Mouse (Mus musculus): ENCODE data around the gene Lrguk.

Gene Lrguk

DNA sequence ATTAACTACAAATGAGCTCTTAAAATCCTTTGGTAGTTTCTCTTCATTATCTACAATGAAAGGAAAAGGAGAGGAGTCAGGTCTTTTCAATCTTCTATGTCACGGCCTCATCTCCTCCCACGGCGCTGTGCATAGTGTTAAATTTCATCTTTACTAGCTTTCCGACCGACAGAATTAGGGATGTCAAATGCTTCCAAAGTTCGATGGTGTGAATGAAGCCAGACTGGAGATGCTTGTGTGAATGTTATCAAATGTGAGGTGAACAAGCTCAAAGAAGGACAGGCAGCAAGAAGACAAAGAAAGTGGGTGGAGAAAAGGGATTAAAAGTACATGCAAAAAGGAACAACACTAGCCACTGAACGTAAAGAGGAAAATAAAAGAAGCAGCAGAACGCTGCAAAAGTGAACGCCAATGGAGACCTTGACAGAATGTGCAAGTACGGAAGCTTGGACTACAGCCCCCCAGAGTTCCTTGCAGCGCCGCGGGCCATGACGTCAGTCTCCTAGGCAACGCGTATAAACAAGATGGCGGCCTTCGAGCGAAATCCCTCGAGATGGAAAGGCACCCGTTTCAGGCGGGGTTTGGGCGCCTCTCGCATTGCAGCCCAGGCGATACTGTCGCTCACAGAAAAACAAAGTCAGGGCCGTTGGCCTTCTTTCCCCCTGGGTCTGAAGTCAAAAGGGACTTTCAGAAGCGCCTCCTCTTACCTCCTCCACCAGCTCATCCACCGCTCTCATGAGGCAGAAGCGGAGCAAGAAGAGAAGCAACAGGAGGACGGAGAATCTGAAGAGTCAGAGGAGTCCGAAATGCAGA, at the start of gene Lrguk:
Lrguk (plus strand) TSS at position 516 of the 813 bp plus-strand sequence.
- in situ Hi-C loops (cut with MboI, MseI): no loop called here

DNA sequence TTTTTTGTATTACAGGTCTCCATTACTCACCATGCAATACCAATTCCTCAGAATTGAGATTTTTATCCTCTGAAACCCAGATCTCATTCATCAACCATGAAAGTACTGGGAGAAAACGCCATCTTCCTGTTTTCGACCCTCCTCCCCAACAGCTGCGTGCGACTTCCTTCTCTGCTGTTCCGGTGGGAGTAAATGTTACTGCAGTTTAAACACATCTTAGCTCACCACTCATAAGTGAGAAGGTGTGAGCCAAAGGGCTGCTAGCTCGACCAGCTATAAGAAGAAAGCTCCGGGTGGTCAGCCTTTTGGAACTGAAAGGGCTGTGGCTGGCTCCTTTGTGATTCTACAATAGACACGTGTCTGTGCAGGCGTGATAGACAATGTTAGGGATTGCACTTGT, 46.5 kb upstream of the Lrguk start:
- in situ Hi-C loops (cut with MboI, MseI): no loop called here

DNA sequence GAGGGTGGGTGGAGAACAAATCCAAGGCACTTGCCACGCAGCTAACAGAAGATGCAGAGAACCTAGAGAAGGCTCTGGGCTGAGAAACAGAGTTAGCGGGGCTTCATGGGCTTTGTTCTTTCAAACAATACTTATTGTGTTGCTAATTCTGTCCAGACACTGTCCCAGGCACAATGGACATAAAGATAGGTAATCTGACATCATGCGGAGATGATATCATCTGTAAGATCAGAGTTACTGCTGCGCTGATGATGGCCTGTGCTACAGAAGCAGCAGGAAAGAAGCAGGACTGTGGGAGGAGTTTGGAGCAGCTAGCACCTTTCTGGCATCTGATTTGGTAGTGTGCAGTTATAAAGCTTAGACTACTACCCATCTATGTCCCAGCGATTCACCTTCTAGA, 42.1 kb upstream of the Lrguk start:
- in situ Hi-C loops (cut with MboI, MseI): no loop called here

DNA sequence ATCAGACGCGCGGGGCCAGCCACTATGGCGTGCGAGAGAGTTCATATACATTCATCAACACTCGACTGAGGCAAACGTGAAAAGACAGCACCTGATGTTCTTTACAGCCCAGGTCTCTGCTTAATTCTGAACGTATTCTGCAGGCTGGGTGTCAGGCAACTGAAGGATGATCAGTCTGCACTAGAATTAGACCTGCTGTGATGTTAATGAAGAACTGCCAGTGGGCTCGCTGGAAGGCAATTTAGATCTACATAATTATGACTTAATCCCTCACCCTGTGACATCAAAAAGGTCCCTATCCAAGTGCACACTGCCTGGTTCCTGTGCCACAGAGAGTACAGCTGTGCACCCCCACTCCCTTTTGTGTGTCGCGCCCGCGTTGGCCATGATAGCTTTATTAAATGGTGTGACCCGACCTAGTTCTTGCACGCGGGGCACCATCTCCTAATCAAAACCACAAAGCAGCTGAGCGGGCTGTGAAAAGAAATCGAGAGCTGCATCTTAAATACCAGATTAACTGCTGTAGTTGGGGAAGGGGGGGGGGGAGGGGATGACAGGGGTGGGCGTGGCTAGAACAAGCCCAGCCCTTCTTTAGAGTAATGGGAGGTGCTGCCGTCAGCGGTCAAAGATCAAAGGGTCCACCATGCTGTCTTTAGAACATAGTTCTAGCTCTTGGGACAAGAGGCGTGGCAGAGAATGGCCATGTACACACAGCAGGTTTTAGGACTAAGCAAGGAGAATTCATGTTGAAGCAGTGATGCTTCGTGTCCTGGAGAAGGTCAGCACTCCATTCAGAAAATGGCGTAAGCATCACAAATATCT, 36.8 kb upstream of the Lrguk start:
- in situ Hi-C loops (cut with MboI, MseI): no loop called here

DNA sequence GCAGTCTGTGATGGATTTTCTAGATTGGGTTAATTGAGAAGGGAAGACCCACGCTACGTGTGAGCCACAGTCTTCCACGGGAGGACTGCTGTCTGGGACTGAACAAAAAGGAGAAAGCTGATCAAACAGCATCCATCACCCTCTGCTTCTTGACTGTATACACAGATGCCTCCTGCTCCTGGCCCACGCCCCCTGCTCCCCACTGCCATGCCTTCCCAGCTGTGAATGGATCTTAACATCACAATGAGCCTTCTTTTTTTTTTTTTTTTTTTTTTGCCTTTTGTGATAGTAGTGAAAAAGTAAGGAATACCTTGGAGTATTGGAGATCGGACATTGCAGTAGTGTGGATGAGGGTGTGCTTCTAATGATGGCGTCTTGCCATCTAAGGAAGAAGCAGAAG, 35.4 kb upstream of the Lrguk start:
- in situ Hi-C loops (cut with MboI, MseI): no loop called here

DNA sequence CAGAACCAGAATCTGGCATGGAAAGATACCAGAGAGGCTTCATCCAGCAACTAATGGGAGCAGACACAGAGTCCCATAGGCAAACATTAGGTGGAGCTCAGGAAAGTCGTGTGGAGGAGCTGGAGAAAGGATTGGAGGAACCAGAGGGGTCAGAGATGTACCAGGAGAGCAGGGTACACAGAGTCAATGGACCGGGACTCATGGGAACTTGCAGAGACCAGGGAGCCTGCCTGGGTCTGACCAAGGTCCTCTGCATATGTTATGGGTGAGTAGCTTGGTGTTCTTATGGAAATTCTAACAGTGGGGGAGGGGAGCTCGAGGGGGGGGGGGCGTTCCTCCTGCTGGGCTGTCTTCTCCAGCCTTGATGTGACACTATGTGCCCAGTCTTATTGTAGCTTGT, 30.7 kb upstream of the Lrguk start:
- in situ Hi-C loops (cut with MboI, MseI): no loop called here

DNA sequence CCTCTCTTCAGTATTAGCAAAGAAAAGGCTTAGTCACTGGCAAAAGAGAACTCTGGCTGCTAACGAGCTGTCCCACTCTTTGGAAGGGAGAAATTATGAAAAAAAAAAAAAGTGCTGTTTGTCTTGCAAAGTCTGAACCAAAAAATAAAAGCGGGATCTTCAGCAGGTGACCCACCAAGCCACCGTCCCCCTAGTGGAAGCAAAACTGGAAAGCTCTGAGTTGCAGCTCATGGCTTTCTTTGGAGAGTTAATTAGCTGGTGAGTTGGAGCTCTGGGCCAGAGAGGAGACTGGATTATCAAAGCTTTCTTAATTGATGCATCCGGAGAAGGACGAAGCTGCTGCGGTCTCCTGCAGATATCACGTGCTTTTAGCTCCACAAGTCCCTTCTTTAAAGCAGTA, 29.7 kb upstream of the Lrguk start:
- in situ Hi-C loops (cut with MboI, MseI): no loop called here

DNA sequence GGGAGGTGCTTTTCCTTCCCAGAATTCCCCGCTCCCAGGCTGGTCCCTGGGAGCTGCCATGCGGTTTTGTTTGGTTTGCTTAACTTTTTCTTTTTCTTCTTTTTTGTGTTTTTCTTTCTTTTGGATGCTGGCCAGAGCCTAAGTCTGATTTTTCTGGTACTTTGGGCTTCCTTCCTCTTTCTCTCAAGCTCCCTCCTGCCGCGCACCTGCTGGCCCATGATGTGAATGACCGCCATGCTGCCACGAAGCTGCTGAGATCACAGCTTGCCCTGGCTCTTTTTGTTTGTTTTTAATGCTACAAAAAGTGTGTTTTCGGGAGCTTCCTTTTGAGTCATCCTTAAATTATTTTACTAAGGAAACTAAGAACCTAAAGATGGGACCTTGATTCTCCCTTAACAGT, 28.6 kb upstream of the Lrguk start:
- in situ Hi-C loops (cut with MboI, MseI): loop anchor here in 1 of 2 experiments (10.0 kb wide), 1 partner anchor 1836 kb away; no protein-coding TSS in a partner anchor

DNA sequence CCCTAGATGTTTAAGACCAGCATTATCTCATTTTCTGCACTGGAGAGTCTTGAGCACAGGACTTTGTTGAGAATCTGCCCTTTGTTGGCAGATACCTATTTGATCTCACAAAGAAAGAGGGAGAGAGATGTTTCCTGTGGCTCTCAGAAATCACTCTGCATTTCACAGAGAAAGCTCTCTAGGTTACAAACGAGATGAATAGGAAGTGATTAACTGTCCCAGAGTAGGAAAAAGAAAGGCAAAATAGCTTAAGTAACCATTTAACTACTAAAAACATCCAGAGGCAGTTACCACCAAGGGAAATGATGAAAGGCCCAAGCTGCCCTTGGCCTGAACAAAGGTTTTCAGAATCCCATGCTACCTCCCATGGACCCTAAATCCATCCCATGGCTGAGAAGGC, 26.2 kb upstream of the Lrguk start:
- in situ Hi-C loops (cut with MboI, MseI): loop anchor here in 1 of 2 experiments (10.0 kb wide), 1 partner anchor 1838 kb away; no protein-coding TSS in a partner anchor

DNA sequence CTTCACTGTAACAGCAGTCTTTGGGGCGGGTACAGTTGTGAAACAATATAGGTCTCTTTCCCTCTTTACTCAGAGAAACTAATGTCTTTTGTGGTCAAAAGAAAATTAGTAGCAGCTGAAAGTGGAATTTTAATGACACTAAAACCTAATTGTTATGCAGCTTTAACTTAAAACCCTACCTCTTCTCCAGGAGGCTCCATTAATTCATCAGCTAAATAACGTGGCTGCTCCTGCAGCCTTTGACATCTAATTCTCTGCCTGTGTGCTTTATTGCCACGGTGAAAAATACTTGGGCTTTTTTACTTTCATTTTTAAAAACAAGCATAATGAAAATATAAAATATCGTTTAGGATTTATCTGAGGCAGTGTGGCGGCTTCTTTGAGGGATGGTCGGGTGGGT, 15.8 kb upstream of the Lrguk start:
- in situ Hi-C loops (cut with MboI, MseI): no loop called here

DNA sequence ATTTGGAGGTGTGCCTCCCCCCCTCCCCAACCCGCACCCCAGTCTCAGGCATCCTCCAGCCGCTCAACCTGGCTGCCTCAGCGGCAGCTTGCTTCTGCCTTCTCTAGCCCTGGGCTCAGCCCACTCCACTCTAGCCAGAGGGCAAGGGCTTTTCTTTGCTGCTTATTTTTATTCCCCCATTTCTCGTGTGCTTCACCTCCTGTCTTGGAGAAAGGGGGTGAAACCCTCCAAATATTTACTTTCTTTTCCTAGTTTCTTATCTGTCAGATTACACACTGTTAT, 439 bp downstream of the Lrguk start:
- in situ Hi-C loops (cut with MboI, MseI): no loop called here

DNA sequence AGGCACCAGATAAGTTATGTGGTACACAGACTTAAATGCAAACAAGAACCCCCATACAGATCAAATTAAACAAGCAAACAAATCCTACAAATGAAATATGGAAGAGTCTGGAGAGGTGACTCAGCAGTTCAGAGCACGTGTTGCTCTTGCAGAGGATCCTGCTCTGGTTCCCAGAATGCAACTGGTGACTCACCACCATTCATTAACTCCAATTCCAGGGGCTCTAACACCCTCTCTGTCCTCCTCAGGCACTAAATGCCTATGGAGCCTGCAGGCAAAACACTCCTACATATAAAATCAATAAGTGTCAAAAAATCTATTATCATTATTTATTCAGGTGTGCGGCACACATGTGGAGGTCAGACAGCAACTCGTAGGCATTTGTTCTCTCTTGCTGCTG, 4.8 kb downstream of the Lrguk start:
- in situ Hi-C loops (cut with MboI, MseI): no loop called here

DNA sequence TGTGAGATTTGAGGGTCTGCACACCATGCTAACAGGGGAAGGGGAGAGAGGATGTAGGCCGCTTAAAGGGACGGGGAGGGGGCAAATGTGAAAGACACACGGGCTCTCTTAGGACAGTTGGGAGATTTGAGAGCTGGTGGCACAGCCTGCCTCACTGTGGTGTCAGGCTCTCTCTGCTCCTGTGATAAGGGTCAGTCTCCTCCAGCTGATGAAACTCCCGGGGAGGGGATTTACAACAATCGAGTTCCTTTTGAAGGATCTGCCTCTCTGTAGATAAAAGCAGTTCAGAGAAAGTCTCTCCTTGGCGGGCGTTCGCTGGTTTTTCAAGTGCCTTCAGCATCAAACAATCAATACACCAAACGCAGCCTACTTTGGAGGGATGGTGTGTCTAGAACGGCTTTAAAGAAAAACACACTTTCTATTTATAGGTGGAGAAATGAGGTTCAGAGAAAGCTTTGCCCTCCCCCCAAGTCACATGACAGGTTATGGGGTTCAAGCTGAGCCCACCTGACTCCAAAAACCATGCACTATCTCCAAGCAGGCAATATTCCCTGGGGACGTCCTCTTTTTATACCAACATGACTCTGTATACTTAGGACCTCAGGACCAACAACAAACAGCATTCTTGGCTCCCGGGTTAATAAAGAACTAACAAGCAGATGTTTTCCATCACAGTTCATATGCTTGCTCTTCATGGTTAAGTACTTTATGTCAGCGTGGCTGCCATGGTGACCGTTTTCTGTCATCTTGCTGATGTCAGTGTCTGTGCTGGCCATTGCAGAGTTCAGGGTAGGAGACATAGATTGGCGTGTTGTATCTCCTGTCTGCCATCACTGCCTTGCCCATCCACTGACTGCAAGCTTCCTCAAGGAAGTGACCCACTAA, 5.6 kb downstream of the Lrguk start:
- in situ Hi-C loops (cut with MboI, MseI): no loop called here

DNA sequence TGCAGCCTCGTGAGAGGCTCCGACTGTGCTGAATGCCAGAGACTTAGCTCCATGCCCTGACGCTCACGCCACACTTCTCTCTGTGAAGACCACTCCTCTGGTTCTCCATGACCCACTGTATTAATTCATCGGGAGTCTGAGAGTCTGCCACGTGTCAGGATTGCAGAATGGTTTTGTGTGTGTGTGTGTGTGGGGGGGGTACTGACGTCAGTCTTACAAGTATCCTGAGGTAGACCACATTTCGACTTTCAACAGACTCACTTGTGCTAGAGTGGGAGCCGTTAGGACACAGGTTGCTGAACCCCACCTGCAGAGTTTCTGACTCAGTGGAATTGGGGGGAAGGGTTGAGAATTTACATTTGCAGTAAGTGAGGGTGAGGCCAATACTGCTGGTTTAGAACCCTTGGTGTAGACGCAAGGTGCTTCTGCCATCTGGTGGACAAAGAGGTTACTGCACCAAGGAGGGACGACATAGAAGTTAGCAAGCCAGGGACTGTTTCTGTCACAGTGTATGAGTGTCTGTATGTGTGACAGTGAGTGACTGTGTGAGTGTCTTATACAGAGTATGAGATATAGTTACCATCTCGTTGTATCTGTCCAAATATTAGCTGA, 11.5 kb downstream of the Lrguk start:
- in situ Hi-C loops (cut with MboI, MseI): no loop called here

DNA sequence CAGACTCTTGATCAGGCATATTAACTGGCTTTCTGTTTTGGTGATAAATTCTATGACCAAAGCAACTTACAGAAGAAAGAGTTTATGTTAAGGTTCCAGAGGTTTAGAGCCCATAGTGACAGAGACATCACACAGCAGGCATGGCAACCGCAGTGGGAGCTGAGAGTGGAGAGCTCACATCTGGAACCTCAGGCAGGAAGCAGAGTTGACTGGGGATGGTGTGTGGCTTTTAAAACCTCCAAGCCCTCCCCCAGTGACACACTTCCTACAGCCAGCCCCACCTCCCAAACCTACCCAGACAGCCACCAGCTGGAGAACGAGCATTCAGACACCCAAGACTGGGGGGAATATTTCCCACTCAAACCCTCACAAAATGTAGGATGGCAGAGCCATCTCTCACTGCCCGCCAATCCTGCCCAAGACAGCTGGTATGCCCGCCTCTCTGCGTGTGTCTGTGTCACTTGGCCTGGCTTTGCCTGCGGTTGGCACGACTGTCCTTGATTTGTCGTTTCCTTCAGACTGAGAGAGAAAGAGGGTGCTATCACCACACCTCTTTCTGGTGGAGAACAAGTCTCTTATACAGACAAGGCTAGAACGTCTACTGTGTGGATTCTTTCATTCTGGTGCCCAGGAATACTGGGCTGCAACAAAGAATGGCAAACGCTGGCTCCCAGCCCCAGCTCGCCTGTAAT, 12.5 kb downstream of the Lrguk start:
- in situ Hi-C loops (cut with MboI, MseI): no loop called here

DNA sequence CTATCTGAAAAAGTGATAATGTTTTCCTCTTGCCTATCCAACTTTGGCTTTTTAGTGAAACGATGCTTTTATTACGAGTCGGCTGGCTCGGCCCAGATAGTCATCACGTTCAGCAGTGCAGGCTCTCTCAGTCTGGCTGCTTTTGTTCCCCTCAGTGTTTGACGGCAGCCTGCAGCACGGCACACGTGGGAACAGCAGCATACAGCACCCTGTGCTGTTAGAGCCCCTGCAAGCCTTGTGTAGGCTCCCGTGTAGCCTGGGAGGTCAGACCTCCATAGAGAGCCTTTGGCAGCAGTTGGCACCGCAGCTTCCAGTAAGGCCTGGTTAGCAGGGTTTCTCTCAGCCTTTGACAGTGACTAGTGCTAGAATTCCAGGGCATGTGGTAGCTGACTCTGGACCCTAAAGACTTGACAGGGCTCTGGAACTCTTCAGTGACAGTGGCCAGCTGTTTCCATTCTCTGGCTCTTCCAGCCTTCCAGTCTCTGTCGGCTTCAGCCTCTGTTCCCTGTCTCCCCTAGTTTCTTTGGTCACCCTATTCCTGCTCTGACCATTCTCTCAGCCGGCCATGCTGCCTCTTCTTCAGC, 15.1 kb downstream of the Lrguk start:
- in situ Hi-C loops (cut with MboI, MseI): no loop called here

DNA sequence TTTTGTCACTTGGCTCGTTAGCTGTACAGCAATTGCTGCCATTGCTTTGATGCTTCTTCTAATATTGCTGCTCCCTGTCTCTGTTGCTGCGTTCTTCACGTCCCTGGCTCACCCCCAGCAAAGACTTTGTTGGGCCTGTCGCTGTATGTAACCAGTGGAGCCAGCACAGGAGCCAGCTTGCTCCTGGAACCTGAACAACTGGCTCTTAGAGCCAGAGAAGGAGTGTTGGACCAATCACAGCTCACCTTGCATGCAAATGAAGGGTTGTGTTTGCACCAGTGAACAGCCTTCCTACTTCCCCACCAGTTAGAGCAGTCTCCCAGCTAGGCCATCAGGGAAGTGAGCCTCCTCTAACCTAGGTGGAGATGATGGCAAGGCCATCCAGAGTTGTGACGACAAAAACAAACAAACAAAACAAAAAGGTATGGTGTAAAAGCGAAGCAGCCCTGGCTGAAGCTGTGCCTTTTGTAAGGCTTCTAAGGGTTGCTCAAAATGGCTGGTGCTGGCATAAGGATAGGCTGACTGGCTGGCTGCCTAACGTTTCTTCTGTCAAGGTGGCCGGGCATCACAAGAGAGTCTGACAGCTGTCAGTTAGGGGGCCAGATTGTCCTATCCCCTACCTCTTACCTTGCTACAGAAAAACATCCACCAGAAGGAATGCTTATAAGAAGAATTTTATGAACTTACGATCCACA, 15.7 kb downstream of the Lrguk start:
- in situ Hi-C loops (cut with MboI, MseI): no loop called here

DNA sequence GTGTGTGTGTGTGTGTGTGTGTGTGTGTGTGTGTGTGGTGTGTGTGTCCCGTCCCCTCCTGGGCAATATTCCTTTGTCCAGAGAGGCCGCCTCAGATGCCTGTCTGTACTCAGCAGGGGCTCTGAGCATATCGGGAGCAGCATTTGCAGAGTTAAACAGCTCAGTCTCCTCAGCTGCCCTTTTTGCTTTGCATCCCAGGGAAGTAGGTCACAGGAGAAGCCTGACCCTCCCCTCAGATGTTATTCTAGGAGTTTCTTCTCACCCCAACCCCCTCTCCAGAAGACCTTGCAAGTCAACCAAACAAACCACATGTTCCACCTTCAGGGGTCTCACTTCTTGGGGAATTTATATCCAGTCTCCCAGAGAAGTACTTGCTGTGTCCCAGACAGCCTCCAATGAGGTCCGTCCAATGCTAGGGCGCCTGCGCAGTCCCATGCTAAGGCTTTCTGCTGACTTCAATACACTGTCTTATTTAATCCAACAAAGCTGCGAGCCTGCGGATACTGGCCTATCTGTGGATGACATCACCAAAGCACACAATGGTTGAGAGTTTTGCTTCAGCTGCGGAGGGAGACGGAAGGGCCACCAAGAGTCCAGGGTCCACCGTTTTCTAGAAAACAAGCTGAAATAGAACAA, 17.4 kb downstream of the Lrguk start:
- in situ Hi-C loops (cut with MboI, MseI): no loop called here

DNA sequence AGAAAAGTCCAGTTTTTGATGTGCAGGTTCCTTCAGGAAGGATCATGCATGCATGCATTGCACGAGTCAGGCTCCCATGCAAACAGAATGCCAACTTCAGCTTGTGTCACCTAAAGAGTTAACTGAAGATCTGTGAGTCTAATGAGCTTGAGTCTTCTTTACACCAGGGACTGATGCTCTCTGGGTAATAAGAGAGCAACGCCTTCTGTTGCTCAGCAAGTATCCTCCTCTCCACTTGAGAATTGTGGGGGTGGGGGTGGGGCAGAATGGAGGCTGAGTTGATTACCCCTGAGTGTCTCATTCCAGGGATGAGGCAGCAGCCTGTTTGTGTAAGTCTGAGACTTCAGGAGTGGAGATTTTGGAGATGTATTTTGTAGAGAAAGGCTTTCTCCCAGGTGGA, 20.2 kb downstream of the Lrguk start:
- in situ Hi-C loops (cut with MboI, MseI): no loop called here

DNA sequence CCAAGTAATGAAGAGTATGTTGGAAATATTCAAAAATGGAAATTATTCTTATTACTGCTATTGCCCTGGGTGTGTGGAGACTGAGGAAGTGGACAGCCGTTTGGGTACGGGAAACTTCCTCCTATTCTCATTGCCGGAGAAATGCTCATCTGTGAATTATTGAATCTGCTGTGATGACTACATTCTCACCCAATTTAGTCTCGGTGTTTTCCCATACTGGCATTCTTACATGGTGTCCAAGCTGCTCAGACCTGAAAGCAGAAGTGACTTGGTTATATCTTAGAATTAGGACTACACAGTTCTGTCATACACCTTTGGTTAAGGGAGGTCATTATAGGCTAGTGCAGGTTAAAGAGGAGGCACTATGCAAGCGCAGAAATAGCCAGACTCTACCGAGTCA, 30.5 kb downstream of the Lrguk start:
- in situ Hi-C loops (cut with MboI, MseI): no loop called here

Data from T-helper 17 cell (primary cell).